Mouse (Mus musculus): Measurements from ENCODE around the gene Btbd3. TPM values are rescaled to one million over a fixed set of nuclear protein-coding genes. Genes with fewer than 3 reads are reported as not detected.

Gene Btbd3
- polyA plus RNA-seq, 1 experiment from 2014 or later: 25.6 TPM

GRCm38 (mm10) chr2:138587335-138587734, 331.0 kb downstream of the Btbd3 start:
- H3K9me3 ChIP-seq: no peaks in the 10 kb centered on the region
- no peaks in the 10 kb centered on the region for H3K36me3 ChIP-seq
- H3K4me2 ChIP-seq: no peak overlapping the region

DNA sequence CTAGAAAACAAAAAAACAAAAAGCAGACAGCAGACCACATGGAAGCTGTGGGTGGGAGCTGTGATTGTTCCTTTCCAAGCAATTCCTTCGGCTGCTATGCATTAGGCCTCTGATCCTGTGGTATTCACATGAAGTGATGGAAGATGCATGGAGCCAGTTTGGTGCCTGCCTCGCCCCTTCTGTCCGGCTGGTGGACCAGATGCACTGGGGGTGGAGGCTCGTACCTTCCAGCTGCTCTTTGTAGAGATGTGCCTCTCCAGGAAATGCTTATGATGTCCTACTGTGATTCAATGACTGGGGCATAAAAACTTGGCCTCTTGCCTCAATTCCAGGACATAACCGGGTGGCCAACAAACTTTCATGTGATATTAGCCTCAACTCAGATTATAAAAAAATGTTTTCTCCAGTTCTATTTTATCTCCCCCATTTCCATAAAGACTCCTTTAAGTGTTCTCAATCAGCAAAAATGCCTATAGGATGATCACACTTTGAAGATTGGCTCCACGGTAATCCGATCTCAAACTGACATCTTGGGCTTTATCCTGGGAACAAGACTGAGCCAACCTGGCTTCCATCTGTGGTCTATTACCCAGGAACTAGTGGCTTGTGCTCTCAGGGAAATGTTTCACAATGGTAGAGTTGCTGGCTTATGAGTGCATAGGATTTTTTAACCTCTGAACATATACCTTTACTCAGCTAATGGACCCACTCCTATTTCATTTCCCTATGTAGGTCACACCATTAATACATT, 331.6 kb downstream of the Btbd3 start:
- ATAC-seq (ENCODE audit: insufficient number of reproducible peaks, low FRiP score, low TSS enrichment, low read depth): no peak
- no peak overlapping the region for H3K9ac ChIP-seq
- H3K9me3 ChIP-seq: no peaks in the 10 kb centered on the region
- H3K4me3 ChIP-seq: no peak overlapping the region
- H3K4me2 ChIP-seq: no peak overlapping the region
- no peak overlapping the region for H3K27ac ChIP-seq
- H3K36me3 ChIP-seq: no peaks in the 10 kb centered on the region
- 70% methylated on average over 7 of the region's 7 CpGs for WGBS
- H3K4me1 ChIP-seq: no peaks in the 10 kb centered on the region
- no peaks in the 10 kb centered on the region for H3K27me3 ChIP-seq

More at GRCm38 (mm10) chr2:138587335-138587734, 331.0 kb downstream of the Btbd3 start:
- WGBS: 96% methylated on average over 2 of the region's 2 CpGs
- Histone ChIP-seq H3K4me1 (no peaks in the 10 kb centered on the region), H3K4me3 (no peak overlapping the region), H3K27ac (no peak overlapping the region), H3K9ac (no peak overlapping the region), H3K27me3 (no peaks in the 10 kb centered on the region)
- ATAC-seq (ENCODE audit: insufficient number of reproducible peaks, low FRiP score, low TSS enrichment, low read depth): no peak

DNA sequence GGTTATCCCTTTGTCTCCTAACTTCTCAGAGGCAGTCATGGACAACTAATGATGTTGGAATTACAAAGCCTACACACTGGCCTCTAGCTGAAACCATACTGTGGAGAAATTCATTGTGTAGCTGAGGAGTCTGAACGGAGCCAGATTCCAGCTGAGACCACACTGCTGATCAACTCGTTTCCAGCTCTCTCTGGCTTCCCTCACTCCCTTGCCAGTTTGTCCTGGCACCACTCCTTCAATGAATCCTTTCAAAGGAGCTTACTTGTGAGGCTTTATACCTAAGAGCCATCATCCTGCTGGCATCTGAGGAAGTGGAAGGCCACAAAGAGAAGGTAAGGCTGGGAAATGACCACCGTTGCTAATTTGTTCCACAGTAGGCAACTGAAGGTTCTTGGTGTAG, 332.7 kb downstream of the Btbd3 start:
- Histone ChIP-seq H3K36me3 (no peaks in the 10 kb centered on the region), H3K9me3 (no peaks in the 10 kb centered on the region), H3K4me3 (no peak overlapping the region), H3K27me3 (no peaks in the 10 kb centered on the region), H3K4me2 (no peak overlapping the region), H3K27ac (no peak overlapping the region), H3K9ac (no peak overlapping the region), H3K4me1 (no peaks in the 10 kb centered on the region)
- ATAC-seq (ENCODE audit: insufficient number of reproducible peaks, low FRiP score, low TSS enrichment, low read depth): no peak
- WGBS: 67% methylated on average over 3 of the region's 3 CpGs

DNA sequence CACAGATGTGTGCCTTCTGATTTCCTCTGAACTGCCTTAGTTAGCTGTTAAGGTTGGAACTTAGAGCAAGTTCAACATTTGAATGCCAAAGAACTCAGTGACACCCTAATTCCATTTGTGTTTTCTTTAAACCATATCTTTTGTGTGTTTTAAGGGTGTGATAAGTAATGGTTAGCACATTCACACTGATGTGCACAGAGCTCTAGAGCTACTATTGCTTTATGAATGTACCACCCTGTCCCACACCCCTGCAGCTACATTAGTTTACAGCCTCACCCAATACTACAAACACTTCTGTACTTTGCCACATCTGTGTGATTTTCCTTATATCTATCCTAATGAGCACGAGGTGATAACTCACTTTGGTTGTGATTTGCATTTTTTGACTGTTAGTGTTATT, 333.9 kb downstream of the Btbd3 start:
- Histone ChIP-seq H3K27ac (no peak overlapping the region), H3K4me3 (no peak overlapping the region), H3K27me3 (no peaks in the 10 kb centered on the region), H3K4me2 (no peak overlapping the region), H3K4me1 (no peaks in the 10 kb centered on the region), H3K9ac (no peak overlapping the region), H3K9me3 (no peaks in the 10 kb centered on the region), H3K36me3 (no peaks in the 10 kb centered on the region)
- 74% methylated on average over 1 of the region's 1 CpGs for WGBS
- ATAC-seq (ENCODE audit: insufficient number of reproducible peaks, low FRiP score, low TSS enrichment, low read depth): no peak

DNA sequence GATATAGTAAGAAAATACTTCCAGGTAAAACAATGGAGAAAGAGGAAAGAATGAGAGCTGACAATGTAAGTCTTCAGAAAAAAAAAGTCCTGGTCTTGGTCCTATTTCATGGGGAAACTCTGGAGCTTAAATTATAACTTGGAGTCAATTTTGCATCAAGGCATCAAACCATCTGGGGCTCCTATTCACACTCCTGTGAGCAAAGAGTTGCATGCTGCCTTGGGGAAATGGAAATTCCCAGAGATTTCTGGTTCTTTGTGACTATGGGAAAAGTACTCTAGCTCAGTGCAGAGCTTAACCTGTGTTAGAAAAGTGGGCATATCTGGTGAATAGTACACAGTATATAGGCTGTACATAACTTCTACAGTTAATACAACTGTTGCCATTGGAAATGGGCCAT, 356.0 kb downstream of the Btbd3 start:
- no peak overlapping the region for H3K4me2 ChIP-seq
- no peak overlapping the region for H3K27ac ChIP-seq
- H3K9ac ChIP-seq: no peak overlapping the region
- H3K9me3 ChIP-seq: no peaks in the 10 kb centered on the region
- no peaks in the 10 kb centered on the region for H3K4me1 ChIP-seq
- H3K4me3 ChIP-seq: no peak overlapping the region
- no peaks in the 10 kb centered on the region for H3K27me3 ChIP-seq
- H3K36me3 ChIP-seq: no peaks in the 10 kb centered on the region
- ATAC-seq (ENCODE audit: insufficient number of reproducible peaks, low FRiP score, low TSS enrichment, low read depth): no peak

DNA sequence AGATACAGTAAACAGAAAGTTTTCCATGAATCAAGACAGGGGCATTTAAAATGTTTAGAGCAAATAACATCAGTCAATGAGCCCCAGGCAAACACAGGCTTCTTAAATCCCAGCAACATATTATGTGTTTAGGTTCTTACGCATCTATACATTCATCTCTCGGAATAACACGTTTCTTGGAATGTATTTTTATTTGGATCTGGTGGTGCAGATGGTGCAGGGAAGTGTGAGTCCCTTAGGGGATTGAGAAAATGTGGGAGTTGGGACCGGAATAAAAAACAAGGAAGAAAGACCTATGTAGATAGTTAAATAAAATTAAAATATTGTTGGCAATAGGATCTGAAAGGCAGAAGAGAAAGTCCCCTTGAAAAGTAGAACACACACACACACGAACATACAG, 361.1 kb downstream of the Btbd3 start:
- Histone ChIP-seq H3K27ac (no peak overlapping the region), H3K36me3 (no peaks in the 10 kb centered on the region), H3K4me2 (no peak overlapping the region), H3K27me3 (no peaks in the 10 kb centered on the region), H3K9ac (no peak overlapping the region), H3K9me3 (no peaks in the 10 kb centered on the region), H3K4me1 (no peaks in the 10 kb centered on the region), H3K4me3 (no peak overlapping the region)
- no peak for ATAC-seq (ENCODE audit: insufficient number of reproducible peaks, low FRiP score, low TSS enrichment, low read depth)
- 77% methylated on average over 5 of the region's 5 CpGs for WGBS

Measured in limb, embryonic 15.5 days (tissue).